Mouse (Mus musculus): Measurements from ENCODE around the gene Zbtb24.

- TF ChIP-seq CTCF (IDR thresholded peaks at IDR 0.05; ENCODE audit: control insufficient read depth, insufficient read depth, low read length) (no peak), POLR2A (IDR thresholded peaks at IDR 0.05; ENCODE audit: borderline replicate concordance, control insufficient read depth, low read depth, low read length) (no peak)
Measured at GRCm38 (mm10) chr10:41435141-41435540, 15.0 kb upstream of the Zbtb24 start.

Measured in bone marrow, adult 2 months (tissue).